Mouse (Mus musculus) bone marrow macrophage, adult 2 months (primary cell): ENCODE data around the gene Rrm1.
"Not testable (repeated sequence)": the region's sequence is repeated elsewhere in the genome, so short reads cannot be mapped to it uniquely, and the experiment has no call there.

ENCODE experiments used
- CTCF ChIP-seq: IDR thresholded peaks from 2 replicates; pipeline ENCODE4 v1.5.1; 2012; ENCODE audit warnings: low read depth, mild to moderate bottlenecking, low read length, moderate library complexity
- POLR2A ChIP-seq: IDR thresholded peaks from 2 replicates; pipeline ENCODE4 v1.6.1; 2012; ENCODE audit warnings: mild to moderate bottlenecking, low read depth, low read length, borderline replicate concordance

GRCm38 (mm10) chr7:102415272-102415671 lies 26.2 kb upstream of the Rrm1 start:
- not testable (repeated sequence) for TF ChIP-seq CTCF, POLR2A
